Mouse (Mus musculus): ENCODE measurements around the gene Gm21190. TPM values are rescaled to one million over a fixed set of nuclear protein-coding genes. Genes with fewer than 3 reads are reported as not detected.

Gene Gm21190
- polyA plus RNA-seq, 1 experiment from 2014 or later, result not detected

Other genes with a start within 250 kb of the Gm21190 start
- not detected in 2 replicates for gene Gm21149, start 52.7 kb downstream of the Gm21190 start, polyA plus RNA-seq (2015; fragmentation: Nextera tagmentation; extraction: Ambion mirVana)
- not detected in 2 replicates for gene Gm21083, start 48.1 kb upstream of the Gm21190 start, polyA plus RNA-seq (2015; fragmentation: Nextera tagmentation; extraction: Ambion mirVana)
- gene Speer4d, start 89.8 kb upstream of the Gm21190 start, polyA plus RNA-seq (2015; fragmentation: Nextera tagmentation; extraction: Ambion mirVana), result not detected in 2 replicates
- gene 4930572O03Rik, start 127.8 kb upstream of the Gm21190 start, polyA plus RNA-seq (2015; fragmentation: Nextera tagmentation; extraction: Ambion mirVana), result not detected in 2 replicates
- not detected in 2 replicates for gene Speer4c, start 185.0 kb upstream of the Gm21190 start, polyA plus RNA-seq (2015; fragmentation: Nextera tagmentation; extraction: Ambion mirVana)

All from hindbrain, embryonic 16.5 days (tissue).